Mouse (Mus musculus) megakaryocyte, adult 5-6 weeks (primary cell): ENCODE data around the gene Gli1. TPM values are rescaled to one million over a fixed set of nuclear protein-coding genes. Genes with fewer than 3 reads are reported as not detected.
"Not testable (repeated sequence)": the region's sequence is repeated elsewhere in the genome, so short reads cannot be mapped to it uniquely, and the experiment has no call there.

Experiments
- ATAC-seq: 2 replicates; pipeline ENCODE4 v1.8.0; 2016; ENCODE audit warnings: mild to moderate bottlenecking, inconsistent platforms; ENCODE audit not compliant: poor library complexity, severe bottlenecking
- total RNA-seq, 2 experiments: library from RNA; stranded (forward) in 1 of 2; stranded (reverse) in 1 of 2; fragments of 153-499, 151-499 nt in 1 of 2; fragments of 221-1000, 200-1000 nt in 1 of 2; gene quantifications; 2 replicates each; pipeline versions ENCODE4 v1.2.3 to v1.2.4; 2015 to 2017

Gene Gli1
- total RNA-seq, 2 experiments from 2014 or later, result not detected

- peak; percentile 80 for ATAC-seq
These were observed 18.5 kb downstream of the Gli1 start for GRCm38 (mm10) chr10:127323131-127323855.

GRCm38 (mm10) chr10:127322669-127323068 is 19.1 kb downstream of the Gli1 start:
- peak; percentile 19 for ATAC-seq

GRCm38 (mm10) chr10:127322178-127322577 is 19.6 kb downstream of the Gli1 start:
- no peak for ATAC-seq

GRCm38 (mm10) chr10:127321621-127322020 is 20.2 kb downstream of the Gli1 start, which contains the start of gene Arhgap9:
Arhgap9 (plus strand) TSS chr10:127321964.
- peak; percentile 16; the same call in 1 of the 2 replicates for ATAC-seq

GRCm38 (mm10) chr10:127319969-127320368 is 21.8 kb downstream of the Gli1 start:
- no peak for ATAC-seq

- no peak for ATAC-seq
These were observed 23.8 kb downstream of the Gli1 start for GRCm38 (mm10) chr10:127318009-127318408.

- no peak for ATAC-seq
These were observed 24.5 kb downstream of the Gli1 start for GRCm38 (mm10) chr10:127317277-127317676.

- ATAC-seq, result not testable (repeated sequence)
These were observed 26.8 kb downstream of the Gli1 start for GRCm38 (mm10) chr10:127314950-127315349.

- ATAC-seq, result not testable (repeated sequence)
These were observed 28.3 kb downstream of the Gli1 start for GRCm38 (mm10) chr10:127313516-127313915.

GRCm38 (mm10) chr10:127312858-127313257 is 28.9 kb downstream of the Gli1 start:
- ATAC-seq, result peak; percentile 23

- ATAC-seq, result peak; percentile 77
These were observed 29.5 kb downstream of the Gli1 start for GRCm38 (mm10) chr10:127312356-127312676.

GRCm38 (mm10) chr10:127311476-127312355 is 30.1 kb downstream of the Gli1 start, which contains the start of gene Mars:
Mars (minus strand) TSS chr10:127311786.
- peak; percentile 89 for ATAC-seq

GRCm38 (mm10) chr10:127310523-127311475 is 31.0 kb downstream of the Gli1 start:
- ATAC-seq, result peak; percentile 16

- not testable (repeated sequence) for ATAC-seq
These were observed 32.6 kb downstream of the Gli1 start for GRCm38 (mm10) chr10:127309167-127309566.

- ATAC-seq, result no peak
These were observed 38.6 kb downstream of the Gli1 start for GRCm38 (mm10) chr10:127303136-127303535.

GRCm38 (mm10) chr10:127300361-127300760 is 41.4 kb downstream of the Gli1 start:
- no peak for ATAC-seq

GRCm38 (mm10) chr10:127297015-127297871 is 44.5 kb downstream of the Gli1 start:
- no peak for ATAC-seq

GRCm38 (mm10) chr10:127295986-127296794 is 45.6 kb downstream of the Gli1 start:
- ATAC-seq, result no peak
